Mouse (Mus musculus) lung, postnatal 0 days (tissue): ENCODE results near the gene Kif1c.
A peak's percentile ranks its signal among the peaks of the same experiment; 100 is the strongest.

Experiments used
- CTCF ChIP-seq: IDR thresholded peaks from 2 replicates; pipeline ENCODE4 v1.5.1; 2016; ENCODE audit warnings: antibody characterized with exemption, mild to moderate bottlenecking
- EP300 ChIP-seq: IDR thresholded peaks from 2 replicates; pipeline ENCODE4 v1.6.1; 2016; ENCODE audit warnings: antibody characterized with exemption, mild to moderate bottlenecking, control low read depth

- TF ChIP-seq CTCF (peak; percentile 89), EP300 (no peak)
These were observed 76.7 kb downstream of the Kif1c start for GRCm38 (mm10) chr11:70776830-70777571.
